Mouse (Mus musculus) bone marrow, adult 2 months (tissue): ENCODE measurements around the gene Scn4a.

ENCODE experiments used
- CTCF ChIP-seq: fragments of 200-500 bp; IDR thresholded peaks from 2 replicates; pipeline ENCODE4 v1.5.1; 2011; ENCODE audit warnings: low read length, control low read depth; ENCODE audit not compliant: control insufficient read depth, insufficient read depth
- POLR2A ChIP-seq: fragments of 200-500 bp; IDR thresholded peaks from 2 replicates; pipeline ENCODE4 v1.6.1; 2011; ENCODE audit warnings: low read depth, mild to moderate bottlenecking, control low read depth, low read length, borderline replicate concordance; ENCODE audit not compliant: control insufficient read depth

- no peak for TF ChIP-seq POLR2A
- TF ChIP-seq CTCF, result no peak
Observed at GRCm38 (mm10) chr11:106306065-106306385, 47.1 kb downstream of the Scn4a start.
